Mouse (Mus musculus): ENCODE measurements around the gene Hnrnpa2b1. TPM values are rescaled to one million over a fixed set of nuclear protein-coding genes. Genes with fewer than 3 reads are reported as not detected.
A peak's percentile ranks its signal among the peaks of the same experiment; 100 is the strongest.

Gene Hnrnpa2b1
- polyA plus RNA-seq, 1 experiment from 2014 or later, result 966 TPM

GRCm38 (mm10) chr6:51468891-51469561, 668 bp downstream of the Hnrnpa2b1 start:
- DNase-seq (peak; percentile 66), ATAC-seq (ENCODE audit: low read depth) (no peak; the same call in 1 of the 2 replicates)
- Histone ChIP-seq H3K27ac (peak overlapping the region; percentile 98), H3K27me3 (no peaks in the 10 kb centered on the region), H3K4me1 (replicated peaks) (peaks cover 44% of the 10 kb centered on the region), H3K4me3 (replicated peaks) (peak overlapping the region; percentile 97), H3K36me3 (peaks cover 54% of the 10 kb centered on the region), H3K9me3 (replicated peaks) (no peaks in the 10 kb centered on the region), H3K4me2 (peak overlapping the region; percentile 59), H3K9ac (peak overlapping the region; percentile 100)
- under 1% methylated on average over 62 of the region's 63 CpGs for WGBS (ENCODE audit: insufficient replicate concordance)

GRCm38 (mm10) chr6:51467649-51468048, 2.0 kb downstream of the Hnrnpa2b1 start:
- WGBS (ENCODE audit: insufficient replicate concordance), result 0% methylated on average over 2 of the region's 2 CpGs
- ATAC-seq (ENCODE audit: low read depth), result no peak
- H3K27me3 ChIP-seq, result no peaks in the 10 kb centered on the region
- peak overlapping the region; percentile 100 for H3K9ac ChIP-seq
- peaks cover 54% of the 10 kb centered on the region for H3K36me3 ChIP-seq
- peak overlapping the region; percentile 97 for H3K4me3 ChIP-seq (replicated peaks)
- peak overlapping the region; percentile 68 for H3K4me2 ChIP-seq
- DNase-seq, result no peak
- H3K27ac ChIP-seq, result no peak overlapping the region
- peaks cover 35% of the 10 kb centered on the region for H3K4me1 ChIP-seq (replicated peaks)
- no peaks in the 10 kb centered on the region for H3K9me3 ChIP-seq (replicated peaks)

DNA sequence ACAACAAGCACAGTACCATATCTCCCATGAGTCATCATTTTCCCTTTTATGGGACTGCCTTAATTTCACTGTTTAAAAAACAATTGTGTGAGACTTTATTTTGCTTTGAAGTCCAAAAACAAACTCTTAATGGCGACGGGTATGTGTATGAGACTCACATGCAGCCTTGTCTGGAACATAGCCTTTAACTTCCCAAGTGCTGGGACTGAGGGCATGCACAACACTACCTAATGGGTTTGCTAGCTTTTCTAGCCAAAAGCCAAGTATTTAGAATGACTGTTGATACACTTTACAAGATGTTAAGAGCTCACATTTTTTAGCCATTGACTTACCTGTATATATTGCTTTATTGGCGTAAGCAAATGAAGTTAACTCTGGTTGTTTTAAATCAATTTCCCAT, 9.3 kb downstream of the Hnrnpa2b1 start:
- no peak for ATAC-seq (ENCODE audit: low read depth)
- Histone ChIP-seq H3K9me3 (replicated peaks) (no peaks in the 10 kb centered on the region), H3K27ac (no peak overlapping the region), H3K9ac (no peak overlapping the region), H3K27me3 (no peaks in the 10 kb centered on the region), H3K36me3 (peaks cover 71% of the 10 kb centered on the region), H3K4me3 (replicated peaks) (no peak overlapping the region), H3K4me1 (replicated peaks) (peaks cover 26% of the 10 kb centered on the region), H3K4me2 (no peak overlapping the region)
- WGBS (ENCODE audit: insufficient replicate concordance), result 82% methylated on average over 3 of the region's 3 CpGs
- DNase-seq, result no peak

DNA sequence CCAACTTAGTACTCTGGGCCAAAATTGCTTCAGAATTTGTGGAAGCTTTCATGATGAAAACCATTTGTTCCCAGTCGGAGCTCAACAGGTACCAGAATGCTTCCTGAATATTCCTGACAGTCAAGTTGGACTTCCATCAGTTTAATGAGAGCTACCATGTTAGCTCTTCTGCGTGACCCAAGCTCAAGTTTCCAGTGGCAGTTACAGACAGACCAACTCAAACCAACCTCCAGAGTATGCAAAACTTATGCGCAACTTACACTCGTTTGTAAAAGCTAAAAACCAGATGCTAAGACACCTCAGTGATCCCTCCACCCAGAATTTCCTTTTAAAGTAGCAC, 9.7 kb downstream of the Hnrnpa2b1 start:
- H3K27me3 ChIP-seq, result no peaks in the 10 kb centered on the region
- no peaks in the 10 kb centered on the region for H3K9me3 ChIP-seq (replicated peaks)
- peaks cover 67% of the 10 kb centered on the region for H3K36me3 ChIP-seq
- ATAC-seq (ENCODE audit: low read depth) (no peak), DNase-seq (no peak)
- H3K27ac ChIP-seq, result no peak overlapping the region
- no peak overlapping the region for H3K4me3 ChIP-seq (replicated peaks)
- WGBS (ENCODE audit: insufficient replicate concordance), result 75% methylated on average over 4 of the region's 4 CpGs
- peaks cover 27% of the 10 kb centered on the region for H3K4me1 ChIP-seq (replicated peaks)
- no peak overlapping the region for H3K4me2 ChIP-seq
- no peak overlapping the region for H3K9ac ChIP-seq

- H3K27me3 ChIP-seq, result no peaks in the 10 kb centered on the region
- H3K36me3 ChIP-seq, result peaks cover 63% of the 10 kb centered on the region
Observed at GRCm38 (mm10) chr6:51459313-51460020, 10.2 kb downstream of the Hnrnpa2b1 start.

GRCm38 (mm10) chr6:51458925-51459312, 10.8 kb downstream of the Hnrnpa2b1 start:
- Histone ChIP-seq H3K27me3 (no peaks in the 10 kb centered on the region), H3K4me1 (replicated peaks) (peaks cover 28% of the 10 kb centered on the region), H3K27ac (no peak overlapping the region), H3K9me3 (replicated peaks) (no peaks in the 10 kb centered on the region), H3K9ac (no peak overlapping the region), H3K4me3 (replicated peaks) (no peak overlapping the region), H3K4me2 (no peak overlapping the region), H3K36me3 (peaks cover 58% of the 10 kb centered on the region)
- DNase-seq (no peak), ATAC-seq (ENCODE audit: low read depth) (peak; percentile 27; the same call in 1 of the 2 replicates)
- WGBS (ENCODE audit: insufficient replicate concordance), result 18% methylated on average over 2 of the region's 2 CpGs

More at GRCm38 (mm10) chr6:51459313-51460020, 10.2 kb downstream of the Hnrnpa2b1 start:
- WGBS (ENCODE audit: insufficient replicate concordance), result 49% methylated on average over 5 of the region's 5 CpGs
- Histone ChIP-seq H3K9ac (no peak overlapping the region), H3K9me3 (replicated peaks) (no peaks in the 10 kb centered on the region), H3K4me3 (replicated peaks) (no peak overlapping the region), H3K4me1 (replicated peaks) (peaks cover 29% of the 10 kb centered on the region), H3K27ac (no peak overlapping the region; the same call in 1 of the 2 replicates), H3K4me2 (no peak overlapping the region)
- ATAC-seq (ENCODE audit: low read depth) (peak; percentile 53), DNase-seq (no peak)

GRCm38 (mm10) chr6:51457770-51458387, 11.8 kb downstream of the Hnrnpa2b1 start:
- WGBS (ENCODE audit: insufficient replicate concordance), result 65% methylated on average over 8 of the region's 8 CpGs
- no peak overlapping the region for H3K4me2 ChIP-seq

GRCm38 (mm10) chr6:51457283-51457682, 12.4 kb downstream of the Hnrnpa2b1 start:
- ATAC-seq (ENCODE audit: low read depth), result no peak
- Histone ChIP-seq H3K4me3 (replicated peaks) (no peak overlapping the region), H3K27ac (no peak overlapping the region; the same call in 1 of the 2 replicates), H3K27me3 (no peaks in the 10 kb centered on the region), H3K9ac (no peak overlapping the region), H3K36me3 (peaks cover 44% of the 10 kb centered on the region), H3K9me3 (replicated peaks) (no peaks in the 10 kb centered on the region), H3K4me2 (no peak overlapping the region), H3K4me1 (replicated peaks) (peaks cover 22% of the 10 kb centered on the region)
- no peak for DNase-seq
- 61% methylated on average over 3 of the region's 3 CpGs for WGBS (ENCODE audit: insufficient replicate concordance)

More at GRCm38 (mm10) chr6:51457770-51458387, 11.8 kb downstream of the Hnrnpa2b1 start:
- ATAC-seq (ENCODE audit: low read depth) (no peak), DNase-seq (no peak)
- H3K9me3 ChIP-seq (replicated peaks), result no peaks in the 10 kb centered on the region
- no peak overlapping the region for H3K4me3 ChIP-seq (replicated peaks)
- no peak overlapping the region for H3K9ac ChIP-seq
- no peaks in the 10 kb centered on the region for H3K27me3 ChIP-seq
- H3K36me3 ChIP-seq, result peaks cover 47% of the 10 kb centered on the region
- H3K4me1 ChIP-seq (replicated peaks), result peaks cover 24% of the 10 kb centered on the region
- H3K27ac ChIP-seq, result no peak overlapping the region

- peaks cover 35% of the 10 kb centered on the region for H3K36me3 ChIP-seq
- H3K4me3 ChIP-seq (replicated peaks), result no peak overlapping the region
- no peak overlapping the region for H3K4me2 ChIP-seq
- no peak overlapping the region for H3K9ac ChIP-seq
- no peak for ATAC-seq (ENCODE audit: low read depth)
- H3K27me3 ChIP-seq, result no peaks in the 10 kb centered on the region
- no peak for DNase-seq
- no peak overlapping the region for H3K27ac ChIP-seq
- WGBS (ENCODE audit: insufficient replicate concordance), result 71% methylated on average over 1 of the region's 1 CpGs
- no peaks in the 10 kb centered on the region for H3K9me3 ChIP-seq (replicated peaks)
- H3K4me1 ChIP-seq (replicated peaks), result peaks cover 16% of the 10 kb centered on the region
Observed at GRCm38 (mm10) chr6:51456198-51456597, 13.5 kb downstream of the Hnrnpa2b1 start.

DNA sequence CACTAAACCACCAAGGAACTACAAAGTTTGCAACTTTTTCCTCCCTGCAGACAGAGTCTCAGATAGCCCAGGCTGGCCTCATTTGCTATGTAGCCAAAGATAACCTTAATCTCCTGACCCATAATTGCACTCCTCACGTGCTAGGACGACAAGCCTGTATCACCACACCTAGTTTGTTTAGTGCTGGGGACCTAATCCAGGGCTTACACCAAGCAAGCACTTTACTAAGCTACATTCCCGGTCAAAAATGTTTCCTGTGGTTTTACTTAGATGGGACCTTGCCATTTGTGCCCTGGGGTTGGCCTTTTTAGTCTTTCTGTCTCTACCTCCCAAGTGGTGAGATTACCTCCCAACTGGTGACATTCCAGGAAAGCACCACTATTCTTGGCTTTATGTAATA, 14.7 kb downstream of the Hnrnpa2b1 start:
- Histone ChIP-seq H3K4me3 (replicated peaks) (no peak overlapping the region), H3K9me3 (replicated peaks) (no peaks in the 10 kb centered on the region), H3K36me3 (peaks cover 25% of the 10 kb centered on the region), H3K4me2 (no peak overlapping the region), H3K9ac (no peak overlapping the region), H3K4me1 (replicated peaks) (peaks cover 16% of the 10 kb centered on the region), H3K27ac (no peak overlapping the region), H3K27me3 (no peaks in the 10 kb centered on the region)
- DNase-seq (no peak), ATAC-seq (ENCODE audit: low read depth) (no peak)
- WGBS (ENCODE audit: insufficient replicate concordance), result 21% methylated on average over 3 of the region's 3 CpGs

GRCm38 (mm10) chr6:51452927-51453503, 16.7 kb downstream of the Hnrnpa2b1 start:
- Histone ChIP-seq H3K27ac (no peak overlapping the region), H3K4me2 (no peak overlapping the region), H3K36me3 (peaks cover 10% of the 10 kb centered on the region), H3K9ac (no peak overlapping the region), H3K27me3 (no peaks in the 10 kb centered on the region), H3K9me3 (replicated peaks) (no peaks in the 10 kb centered on the region), H3K4me1 (replicated peaks) (peaks cover 16% of the 10 kb centered on the region), H3K4me3 (replicated peaks) (no peak overlapping the region)
- ATAC-seq (ENCODE audit: low read depth) (no peak), DNase-seq (no peak)
- 71% methylated on average over 7 of the region's 7 CpGs for WGBS (ENCODE audit: insufficient replicate concordance)
